Mouse (Mus musculus) myocyte (in vitro differentiated cells): Measurements from ENCODE around the gene Hist1h2bp. TPM values are rescaled to one million over a fixed set of nuclear protein-coding genes. Genes with fewer than 3 reads are reported as not detected.

ENCODE experiments used
- H3K27me3 ChIP-seq: one replicate; pipeline ENCODE4 v1.6.1; 2011; ENCODE audit not compliant: control insufficient read depth, insufficient read depth, insufficient read length
- H3K36me3 ChIP-seq: one replicate; pipeline ENCODE4 v1.6.1; 2011; ENCODE audit not compliant: control insufficient read depth, insufficient read depth
- H3K4me2 ChIP-seq: one replicate; pipeline ENCODE4 v1.6.1; 2011; ENCODE audit warnings: low read depth, control low read depth
- H3K4me3 ChIP-seq: one replicate; pipeline ENCODE4 v1.5.1; 2011; ENCODE audit warnings: mild to moderate bottlenecking, control low read depth, moderate library complexity
- H3K79me2 ChIP-seq: one replicate; pipeline ENCODE4 v1.6.1; 2011; ENCODE audit not compliant: control insufficient read depth, insufficient read depth
- H3ac ChIP-seq: one replicate; pipeline ENCODE4 v1.6.1; 2011; ENCODE audit not compliant: control insufficient read depth, insufficient read length
- CEBPB ChIP-seq: IDR thresholded peaks from 2 replicates; pipeline ENCODE4 v1.6.1; 2011; ENCODE audit warnings: mild to moderate bottlenecking, moderate library complexity; ENCODE audit not compliant: poor library complexity, insufficient read depth, severe bottlenecking
- E2F4 ChIP-seq: IDR thresholded peaks from one replicate; pipeline ENCODE4 v1.6.1; 2011; ENCODE audit warnings: mild to moderate bottlenecking, control low read depth, moderate library complexity; ENCODE audit not compliant: insufficient read depth
- MAX ChIP-seq: IDR thresholded peaks from one replicate; pipeline ENCODE4 v1.6.1; 2011; ENCODE audit warnings: low read depth, mild to moderate bottlenecking, control low read depth
- MYOD1 ChIP-seq, 3 experiments: IDR thresholded peaks; one replicate each; pipeline ENCODE4 v1.6.1; 2011; ENCODE audit warnings: control low read depth in 2 of 3, low read depth in 2 of 3, mild to moderate bottlenecking in 2 of 3, moderate library complexity in 1 of 3; ENCODE audit not compliant: insufficient read length in 2 of 3, control insufficient read depth in 1 of 3
- MYOG ChIP-seq, 3 experiments: IDR thresholded peaks; one replicate each; pipeline ENCODE4 v1.6.1; 2011; ENCODE audit warnings: control low read depth in 2 of 3, low read depth in 2 of 3, mild to moderate bottlenecking in 2 of 3; ENCODE audit not compliant: insufficient read length in 2 of 3, control insufficient read depth in 1 of 3, insufficient read depth in 1 of 3
- POLR2A ChIP-seq: IDR thresholded peaks from one replicate; pipeline ENCODE4 v1.6.1; 2011; ENCODE audit warnings: low read depth, mild to moderate bottlenecking, control low read depth, moderate library complexity; ENCODE audit not compliant: insufficient read length
- POLR2AphosphoS2 ChIP-seq: IDR thresholded peaks from one replicate; pipeline ENCODE4 v1.6.1; 2011; ENCODE audit warnings: low read depth, control low read depth; ENCODE audit not compliant: insufficient read length
- REST ChIP-seq: IDR thresholded peaks from one replicate; pipeline ENCODE4 v1.6.1; 2011; ENCODE audit warnings: mild to moderate bottlenecking, control low read depth, moderate library complexity; ENCODE audit not compliant: insufficient read depth, insufficient read length
- SRF ChIP-seq: IDR thresholded peaks from one replicate; pipeline ENCODE4 v1.6.1; 2011; ENCODE audit warnings: low read depth; ENCODE audit not compliant: control insufficient read depth, insufficient read length
- TCF12 ChIP-seq: IDR thresholded peaks from one replicate; pipeline ENCODE4 v1.6.1; 2011; ENCODE audit warnings: mild to moderate bottlenecking, control low read depth; ENCODE audit not compliant: poor library complexity, insufficient read depth, severe bottlenecking
- TCF3 ChIP-seq: IDR thresholded peaks from one replicate; pipeline ENCODE4 v1.6.1; 2011; ENCODE audit warnings: low read depth, control low read depth; ENCODE audit not compliant: insufficient read length
- USF1 ChIP-seq: IDR thresholded peaks from one replicate; pipeline ENCODE4 v1.6.1; 2011; ENCODE audit warnings: low read depth, mild to moderate bottlenecking, control low read depth, moderate library complexity
- polyA plus RNA-seq: library from polyadenylated mRNA; unstranded; fragments of >200 nt; fragmentation: generic; extraction: Trizol; gene quantifications from one replicate; pipeline ENCODE4 v1.2.1, GENCODE M21; 2012; ENCODE audit warnings: missing spikeins

Gene Hist1h2bp
- polyA plus RNA-seq, 1 experiment = 0.89 TPM

DNA sequence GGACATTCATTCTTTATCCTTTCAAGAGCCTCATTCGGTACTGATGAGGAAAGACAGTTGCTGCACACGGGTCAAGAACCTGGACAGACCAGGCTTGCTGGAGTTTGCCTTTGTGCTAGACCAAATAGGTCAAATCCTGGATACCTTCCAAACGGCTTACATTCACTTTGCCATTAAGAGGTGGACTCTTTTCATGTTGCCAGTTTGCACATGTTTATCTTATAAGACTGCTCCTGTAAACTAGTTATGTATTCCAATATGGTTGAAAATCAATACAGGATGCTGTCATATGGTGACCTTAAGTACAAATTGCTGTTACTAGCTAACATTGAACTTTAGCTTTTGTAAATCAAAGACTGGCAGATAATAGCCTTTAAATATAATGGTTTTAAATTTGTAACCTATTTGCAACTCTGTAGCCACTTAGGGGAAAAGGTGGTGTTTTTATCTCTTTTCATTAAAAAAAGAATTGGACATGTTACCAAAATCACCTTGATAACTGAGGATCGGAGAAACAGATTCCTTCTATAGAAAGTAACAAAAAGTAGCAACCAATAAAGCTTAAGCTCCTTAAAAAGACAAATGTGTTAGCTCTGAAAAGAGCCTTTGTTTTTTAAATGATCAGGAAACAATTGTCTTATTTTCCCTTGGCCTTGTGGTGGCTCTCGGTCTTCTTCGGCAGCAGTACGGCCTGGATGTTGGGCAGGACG lies 917 bp upstream of the Hist1h2bp start:
- Histone ChIP-seq H3K27me3 (no peaks in the 10 kb centered on the region), H3K36me3 (no peaks in the 10 kb centered on the region), H3K79me2 (no peaks in the 10 kb centered on the region), H3K4me3 (peak overlapping the region; percentile 12), H3K4me2 (peak overlapping the region; percentile 68), H3ac (no peak overlapping the region)
- TF ChIP-seq POLR2A (peak; percentile 58), USF1 (no peak), SRF (no peak), REST (no peak), E2F4 (no peak), MYOG (IDR thresholded peaks at IDR 0.05; ENCODE audit: control insufficient read depth in 1 of 3, insufficient read depth in 1 of 3, insufficient read length in 2 of 3, low read depth in 2 of 3) (no peak), MAX (no peak), CEBPB (no peak), TCF12 (no peak), MYOD1 (IDR thresholded peaks at IDR 0.05; ENCODE audit: control insufficient read depth in 1 of 3, insufficient read length in 2 of 3, low read depth in 2 of 3) (no peak), POLR2AphosphoS2 (peak; percentile 88), TCF3 (no peak)

DNA sequence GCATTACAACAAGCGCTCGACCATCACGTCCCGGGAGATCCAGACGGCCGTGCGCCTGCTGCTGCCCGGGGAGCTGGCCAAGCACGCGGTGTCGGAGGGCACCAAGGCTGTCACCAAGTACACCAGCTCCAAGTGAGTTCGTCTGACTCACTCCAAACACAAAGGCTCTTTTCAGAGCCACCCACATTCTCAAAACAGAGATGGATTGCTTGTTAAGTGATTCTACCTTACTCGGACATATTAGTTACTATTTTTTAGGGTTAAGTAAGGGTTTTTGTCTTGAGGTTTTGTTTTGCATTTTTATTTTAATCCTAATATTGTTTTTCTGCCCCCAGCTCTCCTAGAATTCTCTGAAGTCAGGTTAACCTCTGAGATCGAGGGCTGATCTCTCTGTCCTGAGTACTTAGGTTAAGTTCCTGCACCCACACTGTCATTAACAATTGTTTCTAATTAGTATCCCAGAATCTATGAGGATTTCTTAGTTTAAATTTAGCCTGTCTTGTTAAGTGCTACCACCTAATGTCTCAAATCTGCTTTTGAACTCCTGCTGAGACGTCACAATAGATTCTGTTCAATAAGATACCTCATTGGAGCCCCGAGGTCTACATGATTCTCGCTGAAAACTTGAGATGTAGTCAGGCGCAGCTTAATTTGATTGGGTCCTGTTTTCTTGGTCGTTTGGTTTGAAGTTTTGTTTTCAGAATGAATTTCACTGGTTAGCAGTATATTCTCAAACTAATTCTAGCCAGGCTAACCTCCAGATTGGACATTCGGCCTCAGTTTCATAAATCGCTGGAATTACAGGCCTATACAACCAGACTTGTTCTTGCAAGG lies 716 bp downstream of the Hist1h2bp start:
- Histone ChIP-seq H3K36me3 (no peaks in the 10 kb centered on the region), H3K27me3 (no peaks in the 10 kb centered on the region), H3K79me2 (no peaks in the 10 kb centered on the region), H3K4me3 (peak overlapping the region; percentile 12), H3K4me2 (peak overlapping the region; percentile 70), H3ac (no peak overlapping the region)
- TF ChIP-seq USF1 (no peak), CEBPB (no peak), E2F4 (no peak), POLR2AphosphoS2 (no peak), POLR2A (no peak), TCF3 (no peak), SRF (no peak), MAX (no peak), REST (no peak), MYOG (IDR thresholded peaks at IDR 0.05; ENCODE audit: control insufficient read depth in 1 of 3, insufficient read depth in 1 of 3, insufficient read length in 2 of 3, low read depth in 2 of 3) (no peak)

DNA sequence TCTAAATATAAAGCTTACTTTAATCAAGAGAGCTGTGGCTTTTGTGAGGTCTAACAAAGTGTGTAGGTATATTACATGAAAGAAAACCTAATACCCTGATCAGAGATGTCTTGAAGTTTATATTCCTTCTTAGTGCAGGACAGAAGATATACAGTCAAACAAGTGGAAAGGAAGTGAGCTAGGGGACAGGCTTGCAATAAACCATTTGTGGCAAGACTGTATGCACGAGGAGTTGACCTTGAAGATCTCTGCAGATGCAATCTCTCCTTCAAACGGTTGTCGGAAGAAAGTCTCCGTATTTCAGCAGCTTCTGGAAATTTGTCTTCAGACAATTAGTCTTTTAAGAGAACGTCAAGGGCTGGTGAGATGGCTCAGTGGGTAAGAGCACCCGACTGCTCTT lies 2.7 kb downstream of the Hist1h2bp start:
- no peaks in the 10 kb centered on the region for H3K36me3 ChIP-seq
- no peaks in the 10 kb centered on the region for H3K79me2 ChIP-seq
- TF ChIP-seq TCF3 = no peak
- no peak for TF ChIP-seq MYOG (IDR thresholded peaks at IDR 0.05; ENCODE audit: control insufficient read depth in 1 of 3, insufficient read depth in 1 of 3, insufficient read length in 2 of 3, low read depth in 2 of 3)
- TF ChIP-seq USF1 = no peak
- no peak for TF ChIP-seq E2F4
- no peak for TF ChIP-seq TCF12
- no peak for TF ChIP-seq CEBPB
- no peak for TF ChIP-seq REST
- TF ChIP-seq POLR2A = no peak
- no peak for TF ChIP-seq MAX
- no peak for TF ChIP-seq POLR2AphosphoS2
- no peak for TF ChIP-seq SRF
- TF ChIP-seq MYOD1 (IDR thresholded peaks at IDR 0.05; ENCODE audit: control insufficient read depth in 1 of 3, insufficient read length in 2 of 3, low read depth in 2 of 3) = no peak
- H3ac ChIP-seq = no peak overlapping the region
- no peak overlapping the region for H3K4me2 ChIP-seq
- no peak overlapping the region for H3K4me3 ChIP-seq
- no peaks in the 10 kb centered on the region for H3K27me3 ChIP-seq

DNA sequence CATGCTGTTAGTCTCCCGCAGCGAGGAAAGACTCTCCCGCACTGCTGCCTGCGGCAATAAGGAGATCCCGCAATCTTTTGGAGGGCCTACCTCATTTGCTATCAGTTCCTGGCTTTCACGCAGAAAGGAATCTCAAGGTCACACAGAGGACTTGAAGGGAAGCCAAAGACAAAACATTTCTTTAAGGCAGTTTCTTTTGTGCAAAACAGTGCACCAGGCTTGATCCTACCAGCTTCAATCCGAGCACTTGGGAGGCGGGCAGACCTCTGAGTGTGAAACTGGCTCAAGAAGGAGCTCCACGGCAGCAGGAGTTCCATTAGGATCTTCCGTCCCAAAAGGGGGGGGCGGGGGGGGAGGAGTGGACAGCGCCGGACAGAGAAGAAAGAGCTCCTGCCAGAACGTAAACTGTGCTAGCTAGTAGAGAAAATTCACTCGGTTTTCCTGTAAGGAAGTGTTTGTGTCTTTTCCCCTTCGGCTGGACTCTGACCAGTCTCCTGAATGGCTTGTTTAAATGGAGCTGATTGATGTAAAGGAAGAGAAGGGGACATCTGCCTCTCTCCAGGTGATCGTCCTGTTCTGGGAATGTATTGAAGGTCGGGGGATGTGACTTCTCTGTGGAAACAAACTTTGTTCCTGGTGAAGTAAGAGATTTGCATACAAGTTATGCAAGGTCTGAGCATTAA lies 3.5 kb downstream of the Hist1h2bp start:
- Histone ChIP-seq H3K4me3 (no peak overlapping the region), H3K79me2 (no peaks in the 10 kb centered on the region), H3K4me2 (peak overlapping the region; percentile 12), H3K36me3 (no peaks in the 10 kb centered on the region), H3K27me3 (no peaks in the 10 kb centered on the region), H3ac (no peak overlapping the region)
- TF ChIP-seq USF1 (no peak), POLR2AphosphoS2 (no peak), TCF3 (no peak)
